Mouse (Mus musculus) heart, postnatal 4 days (tissue): ENCODE data around the gene Ptch1. TPM values are rescaled to one million over a fixed set of nuclear protein-coding genes. Genes with fewer than 3 reads are reported as not detected.

Experiments
- DNase-seq: peaks from one replicate; pipeline ENCODE4 v3.0.0; 2021
- total RNA-seq, 2 experiments: library from RNA; stranded (reverse); gene quantifications; 2 replicates each; pipeline ENCODE4 v1.2.3; 2021

Ptch1 gene
- total RNA-seq, 2 experiments from 2014 or later, result 23.7 to 25.5 TPM

GRCm38 (mm10) chr13:63562972-63563780, 10.2 kb downstream of the Ptch1 start:
- DNase-seq, result peak; percentile 83

GRCm38 (mm10) chr13:63562141-63562971, 11.0 kb downstream of the Ptch1 start:
- DNase-seq, result peak; percentile 30

GRCm38 (mm10) chr13:63558297-63558890, 15.0 kb downstream of the Ptch1 start:
- no peak for DNase-seq

- DNase-seq, result peak; percentile 27
Observed at GRCm38 (mm10) chr13:63556431-63556830, 17.0 kb downstream of the Ptch1 start.

GRCm38 (mm10) chr13:63555885-63556284, 17.5 kb downstream of the Ptch1 start:
- no peak for DNase-seq

- DNase-seq, result no peak
Observed at GRCm38 (mm10) chr13:63554569-63554968, 18.8 kb downstream of the Ptch1 start.

- no peak for DNase-seq
Observed at GRCm38 (mm10) chr13:63553436-63553835, 20.0 kb downstream of the Ptch1 start.

- peak; percentile 42 for DNase-seq
Observed at GRCm38 (mm10) chr13:63552291-63552932, 21.0 kb downstream of the Ptch1 start.

GRCm38 (mm10) chr13:63551552-63552290, 21.7 kb downstream of the Ptch1 start:
- no peak for DNase-seq

GRCm38 (mm10) chr13:63550367-63550766, 23.0 kb downstream of the Ptch1 start:
- DNase-seq, result no peak

GRCm38 (mm10) chr13:63549210-63549609, 24.2 kb downstream of the Ptch1 start:
- no peak for DNase-seq

- no peak for DNase-seq
Observed at GRCm38 (mm10) chr13:63548571-63548970, 24.8 kb downstream of the Ptch1 start.

GRCm38 (mm10) chr13:63545291-63545690, 28.1 kb downstream of the Ptch1 start:
- DNase-seq, result no peak

GRCm38 (mm10) chr13:63544967-63545253, 28.5 kb downstream of the Ptch1 start:
- no peak for DNase-seq

- DNase-seq, result no peak
Observed at GRCm38 (mm10) chr13:63544119-63544966, 29.1 kb downstream of the Ptch1 start.

GRCm38 (mm10) chr13:63543459-63543858, 29.9 kb downstream of the Ptch1 start:
- DNase-seq, result no peak

- no peak for DNase-seq
Observed at GRCm38 (mm10) chr13:63542796-63543384, 30.5 kb downstream of the Ptch1 start.

- DNase-seq, result no peak
Observed at GRCm38 (mm10) chr13:63541510-63541909, 31.9 kb downstream of the Ptch1 start.

- no peak for DNase-seq
Observed at GRCm38 (mm10) chr13:63540584-63540983, 32.8 kb downstream of the Ptch1 start.

GRCm38 (mm10) chr13:63534981-63535380, 38.4 kb downstream of the Ptch1 start:
- no peak for DNase-seq

GRCm38 (mm10) chr13:63530857-63531256, 42.5 kb downstream of the Ptch1 start:
- no peak for DNase-seq
